Mouse (Mus musculus): Measurements from ENCODE around the gene Kirrel.

Gene Kirrel

GRCm38 (mm10) chr3:87079301-87079700 lies 95.2 kb downstream of the Kirrel start:
- no peak for DNase-seq (ENCODE audit: low spot score in 2 of 2)

- DNase-seq (ENCODE audit: low spot score in 2 of 2) = no peak
Observed at GRCm38 (mm10) chr3:87077681-87078080, 96.9 kb downstream of the Kirrel start.

- no peak for DNase-seq (ENCODE audit: low spot score in 2 of 2)
Observed at GRCm38 (mm10) chr3:87076899-87077298, 97.6 kb downstream of the Kirrel start.

GRCm38 (mm10) chr3:87076161-87076560 lies 98.4 kb downstream of the Kirrel start:
- DNase-seq (ENCODE audit: low spot score in 2 of 2) = no peak

- DNase-seq (ENCODE audit: low spot score in 2 of 2) = no peak
Observed at GRCm38 (mm10) chr3:87072612-87073515, 101.7 kb downstream of the Kirrel start.

GRCm38 (mm10) chr3:87072191-87072590 lies 102.4 kb downstream of the Kirrel start:
- DNase-seq (ENCODE audit: low spot score in 2 of 2) = no peak

- no peak for DNase-seq (ENCODE audit: low spot score in 2 of 2)
Observed at GRCm38 (mm10) chr3:87067396-87067975, 107.1 kb downstream of the Kirrel start.

- no peak for DNase-seq (ENCODE audit: low spot score in 2 of 2)
Observed at GRCm38 (mm10) chr3:87053939-87054338, 120.6 kb downstream of the Kirrel start.

- DNase-seq (ENCODE audit: low spot score in 2 of 2) = no peak
Observed at GRCm38 (mm10) chr3:87047801-87048200, 126.7 kb downstream of the Kirrel start.

- no peak for DNase-seq (ENCODE audit: low spot score in 2 of 2)
Observed at GRCm38 (mm10) chr3:87041733-87042132, 132.8 kb downstream of the Kirrel start.

- DNase-seq (ENCODE audit: low spot score in 2 of 2) = no peak
Observed at GRCm38 (mm10) chr3:87038500-87038899, 136.0 kb downstream of the Kirrel start.

- DNase-seq (ENCODE audit: low spot score in 2 of 2) = no peak
Observed at GRCm38 (mm10) chr3:87034061-87034460, 140.5 kb downstream of the Kirrel start.

GRCm38 (mm10) chr3:87033357-87033756 lies 141.2 kb downstream of the Kirrel start:
- peak; percentile 52 to 70 for DNase-seq (ENCODE audit: low spot score in 2 of 2)

GRCm38 (mm10) chr3:87030855-87031254 lies 143.7 kb downstream of the Kirrel start:
- peak; percentile 25 to 32 for DNase-seq (ENCODE audit: low spot score in 2 of 2)
